Mouse (Mus musculus) erythroblast, adult 5-6 weeks (primary cell): ENCODE measurements around the gene 4930512M02Rik. TPM values are rescaled to one million over a fixed set of nuclear protein-coding genes. Genes with fewer than 3 reads are reported as not detected.
"Not testable (repeated sequence)": the region's sequence is repeated elsewhere in the genome, so short reads cannot be mapped to it uniquely, and the experiment has no call there.

Experiments used
- ATAC-seq: replicated peaks from 2 replicates; pipeline ENCODE4 v1.8.0; 2016; ENCODE audit warnings: moderate number of reproducible peaks, mild to moderate bottlenecking, moderate TSS enrichment, inconsistent platforms; ENCODE audit not compliant: poor library complexity, low FRiP score, severe bottlenecking
- total RNA-seq, 2 experiments: library from RNA; stranded (forward) in 1 of 2; stranded (reverse) in 1 of 2; fragments of 150-400 nt in 1 of 2; fragments of 200-764, 138-1000 nt in 1 of 2; gene quantifications; 2 replicates each; pipeline versions ENCODE4 v1.2.3 to v1.2.4; 2015 to 2017; ENCODE audit warnings: low replicate concordance in 2 of 2

Gene 4930512M02Rik
- total RNA-seq (2015; ENCODE audit: low replicate concordance) (not detected in 2 replicates), total RNA-seq (2017; ENCODE audit: low replicate concordance) (not detected in 2 replicates)

GRCm38 (mm10) chr11:11627735-11628134 lies at the start of gene 4930512M02Rik:
Gene 4930512M02Rik (minus strand): TSS chr11:11627835.
- ATAC-seq: not testable (repeated sequence)

GRCm38 (mm10) chr11:11677165-11677564 lies 49.5 kb upstream of the 4930512M02Rik start:
- ATAC-seq: 0 out of 2 replicates have a peak, but pooled peaks have one; percentile 25

- no peak for ATAC-seq
These were observed 48.6 kb upstream of the 4930512M02Rik start for GRCm38 (mm10) chr11:11676068-11676741.

GRCm38 (mm10) chr11:11675063-11675462 lies 47.4 kb upstream of the 4930512M02Rik start:
- no peak for ATAC-seq

- ATAC-seq: no peak
These were observed 45.3 kb upstream of the 4930512M02Rik start for GRCm38 (mm10) chr11:11672974-11673373.

- no peak for ATAC-seq
These were observed 40.3 kb upstream of the 4930512M02Rik start for GRCm38 (mm10) chr11:11667922-11668290.

- no peak for ATAC-seq
These were observed 39.8 kb upstream of the 4930512M02Rik start for GRCm38 (mm10) chr11:11667254-11667921.

- ATAC-seq: no peak
These were observed 33.0 kb upstream of the 4930512M02Rik start for GRCm38 (mm10) chr11:11660651-11661050.

GRCm38 (mm10) chr11:11658834-11659233 lies 31.2 kb upstream of the 4930512M02Rik start:
- ATAC-seq: no peak

- 0 out of 2 replicates have a peak, but pooled peaks have one; percentile 33 for ATAC-seq
These were observed 30.0 kb upstream of the 4930512M02Rik start for GRCm38 (mm10) chr11:11657634-11658033.

- ATAC-seq: peak; percentile 77
These were observed 29.4 kb upstream of the 4930512M02Rik start for GRCm38 (mm10) chr11:11656995-11657530.

- ATAC-seq: no peak
These were observed 28.8 kb upstream of the 4930512M02Rik start for GRCm38 (mm10) chr11:11656388-11656787.

GRCm38 (mm10) chr11:11644303-11644702 lies 16.7 kb upstream of the 4930512M02Rik start:
- ATAC-seq: no peak

- no peak for ATAC-seq
These were observed 3.4 kb downstream of the 4930512M02Rik start for GRCm38 (mm10) chr11:11624073-11624705.

- no peak for ATAC-seq
These were observed 18.4 kb downstream of the 4930512M02Rik start for GRCm38 (mm10) chr11:11609243-11609642.

GRCm38 (mm10) chr11:11587327-11587726 lies 40.3 kb downstream of the 4930512M02Rik start:
- ATAC-seq: no peak

- no peak for ATAC-seq
These were observed 41.2 kb downstream of the 4930512M02Rik start for GRCm38 (mm10) chr11:11586423-11586822.

- no peak for ATAC-seq
These were observed 53.9 kb downstream of the 4930512M02Rik start for GRCm38 (mm10) chr11:11573691-11574090.

- no peak for ATAC-seq
These were observed 56.9 kb downstream of the 4930512M02Rik start for GRCm38 (mm10) chr11:11570747-11571146.

- no peak for ATAC-seq
These were observed 58.0 kb downstream of the 4930512M02Rik start for GRCm38 (mm10) chr11:11569466-11570132.
